Mouse (Mus musculus) liver, embryonic 15.5 days (tissue): ENCODE measurements at regions not wholly inside any gene's neighbourhood (a gene's known extent, or its start where the extent isn't known, plus 50 kb on each side); places are given as distances from the start of the nearest gene placed in this dataset.
"Not testable (repeated sequence)": the region's sequence is repeated elsewhere in the genome, so short reads cannot be mapped to it uniquely, and the experiment has no call there.

ENCODE experiments used
- ATAC-seq: fragments of 200-750 bp; cut with Nextera tagmentation; 2 replicates; pipeline ENCODE4 v1.8.0; 2017; ENCODE audit warnings: moderate number of reproducible peaks, mild to moderate bottlenecking, moderate library complexity; ENCODE audit not compliant: insufficient read depth
- H3K27ac ChIP-seq: fragments of 300-500 bp; sonication (generic); replicated peaks from 2 replicates; pipeline ENCODE4 v1.5.1; 2015; ENCODE audit warnings: mild to moderate bottlenecking, inconsistent platforms
- H3K27me3 ChIP-seq: fragments of 300-500 bp; sonication (generic); 2 replicates; pipeline ENCODE4 v1.6.1; 2015; ENCODE audit warnings: mild to moderate bottlenecking, inconsistent platforms
- H3K36me3 ChIP-seq: fragments of 300-500 bp; sonication (generic); replicated peaks from 2 replicates; pipeline ENCODE4 v1.6.1; 2015; ENCODE audit warnings: moderate library complexity, mild to moderate bottlenecking, inconsistent platforms
- H3K4me1 ChIP-seq: fragments of 300-500 bp; sonication (generic); replicated peaks from 2 replicates; pipeline ENCODE4 v1.6.1; 2015; ENCODE audit warnings: inconsistent platforms
- H3K4me2 ChIP-seq: fragments of 300-500 bp; sonication (generic); 2 replicates; pipeline ENCODE4 v1.6.1; 2015; ENCODE audit warnings: moderate library complexity, mild to moderate bottlenecking, inconsistent platforms
- H3K4me3 ChIP-seq: fragments of 300-500 bp; sonication (generic); replicated peaks from 2 replicates; pipeline ENCODE4 v1.5.1; 2015; ENCODE audit warnings: mild to moderate bottlenecking, inconsistent platforms
- H3K9ac ChIP-seq: fragments of 300-500 bp; sonication (generic); 2 replicates; pipeline ENCODE4 v1.6.1; 2015; ENCODE audit warnings: moderate library complexity, mild to moderate bottlenecking, inconsistent platforms
- H3K9me3 ChIP-seq: fragments of 300-500 bp; sonication (generic); replicated peaks from 2 replicates; pipeline ENCODE4 v1.6.1; 2016; ENCODE audit warnings: inconsistent platforms
- WGBS: fragments of 180-500 bp; shearing (Covaris S2); methylation state at CpG from one replicate; pipeline ENCODE4 v1.1.7; 2015; ENCODE audit warnings: mixed read lengths; ENCODE audit not compliant: insufficient replicate concordance; 5-methylcytosine and 5-hydroxymethylcytosine counted together

- 10% methylated on average over 6 of the region's 6 CpGs for WGBS
- Histone ChIP-seq H3K36me3 (no peaks in the 10 kb centered on the region), H3K27ac (no peak overlapping the region), H3K4me1 (no peaks in the 10 kb centered on the region), H3K9me3 (no peaks in the 10 kb centered on the region), H3K9ac (no peak overlapping the region), H3K4me2 (no peak overlapping the region), H3K4me3 (no peak overlapping the region), H3K27me3 (no peaks in the 10 kb centered on the region)
- ATAC-seq = no peak
Measured at GRCm38 (mm10) chr11:40491599-40491998, 203.4 kb downstream of the Mat2b start.

GRCm38 (mm10) chr11:40478171-40478570, 216.8 kb downstream of the Mat2b start:
- H3K9me3 ChIP-seq, H3K4me3 ChIP-seq, H3K4me1 ChIP-seq, H3K36me3 ChIP-seq, H3K4me2 ChIP-seq, H3K27me3 ChIP-seq, H3K27ac ChIP-seq, H3K9ac ChIP-seq, ATAC-seq: not testable (repeated sequence)
- 36% methylated on average over 6 of the region's 6 CpGs for WGBS

GRCm38 (mm10) chr11:40477294-40477693, 217.7 kb downstream of the Mat2b start:
- Histone ChIP-seq H3K36me3 (no peaks in the 10 kb centered on the region), H3K27ac (no peak overlapping the region), H3K27me3 (no peaks in the 10 kb centered on the region), H3K4me2 (no peak overlapping the region), H3K4me3 (no peak overlapping the region), H3K9me3 (no peaks in the 10 kb centered on the region), H3K4me1 (no peaks in the 10 kb centered on the region), H3K9ac (no peak overlapping the region)
- WGBS = 31% methylated on average over 7 of the region's 7 CpGs
- no peak for ATAC-seq

GRCm38 (mm10) chr11:40469080-40469705, 225.8 kb downstream of the Mat2b start:
- Histone ChIP-seq H3K9me3 (no peaks in the 10 kb centered on the region), H3K4me2 (no peak overlapping the region), H3K9ac (no peak overlapping the region), H3K4me3 (no peak overlapping the region), H3K36me3 (no peaks in the 10 kb centered on the region), H3K4me1 (no peaks in the 10 kb centered on the region), H3K27ac (no peak overlapping the region), H3K27me3 (no peaks in the 10 kb centered on the region)
- ATAC-seq = no peak
- WGBS = 29% methylated on average over 6 of the region's 6 CpGs

- Histone ChIP-seq H3K27ac (no peak overlapping the region), H3K4me2 (no peak overlapping the region), H3K4me3 (no peak overlapping the region), H3K9ac (no peak overlapping the region), H3K27me3 (no peaks in the 10 kb centered on the region), H3K36me3 (no peaks in the 10 kb centered on the region), H3K4me1 (no peaks in the 10 kb centered on the region), H3K9me3 (no peaks in the 10 kb centered on the region)
- ATAC-seq = no peak
- WGBS = 66% methylated on average over 6 of the region's 6 CpGs
Measured at GRCm38 (mm10) chr11:40456571-40456970, 238.4 kb downstream of the Mat2b start.

GRCm38 (mm10) chr11:40454994-40455393, 240.0 kb downstream of the Mat2b start:
- not testable (repeated sequence) for H3K4me1 ChIP-seq, H3K4me3 ChIP-seq, H3K4me2 ChIP-seq, H3K9ac ChIP-seq, H3K27ac ChIP-seq, H3K36me3 ChIP-seq, H3K9me3 ChIP-seq, ATAC-seq, H3K27me3 ChIP-seq

- WGBS = 47% methylated on average over 2 of the region's 2 CpGs
Measured at GRCm38 (mm10) chr11:40446846-40447245, 248.2 kb downstream of the Mat2b start.

GRCm38 (mm10) chr11:40434002-40434401, 261.0 kb downstream of the Mat2b start:
- H3K4me3 ChIP-seq = no peak overlapping the region
- no peak overlapping the region for H3K27ac ChIP-seq
- H3K9ac ChIP-seq = no peak overlapping the region
- no peak for ATAC-seq
- H3K4me1 ChIP-seq = no peaks in the 10 kb centered on the region
- no peaks in the 10 kb centered on the region for H3K27me3 ChIP-seq
- no peak overlapping the region for H3K4me2 ChIP-seq
- H3K36me3 ChIP-seq = no peaks in the 10 kb centered on the region
- H3K9me3 ChIP-seq = no peaks in the 10 kb centered on the region
- WGBS = 64% methylated on average over 1 of the region's 1 CpGs

More at GRCm38 (mm10) chr11:40446846-40447245, 248.2 kb downstream of the Mat2b start:
- H3K9ac ChIP-seq = no peak overlapping the region
- no peak overlapping the region for H3K4me3 ChIP-seq
- no peak overlapping the region for H3K4me2 ChIP-seq
- ATAC-seq = no peak
- H3K27me3 ChIP-seq = no peaks in the 10 kb centered on the region
- no peaks in the 10 kb centered on the region for H3K9me3 ChIP-seq
- H3K4me1 ChIP-seq = no peaks in the 10 kb centered on the region
- H3K36me3 ChIP-seq = no peaks in the 10 kb centered on the region
- no peak overlapping the region for H3K27ac ChIP-seq

GRCm38 (mm10) chr11:40428858-40429257, 266.1 kb downstream of the Mat2b start:
- 52% methylated on average over 2 of the region's 2 CpGs for WGBS
- H3K9ac ChIP-seq = no peak overlapping the region
- no peaks in the 10 kb centered on the region for H3K27me3 ChIP-seq
- no peaks in the 10 kb centered on the region for H3K36me3 ChIP-seq
- H3K4me1 ChIP-seq = no peaks in the 10 kb centered on the region
- H3K4me3 ChIP-seq = no peak overlapping the region
- no peak for ATAC-seq
- H3K27ac ChIP-seq = no peak overlapping the region
- no peaks in the 10 kb centered on the region for H3K9me3 ChIP-seq
- H3K4me2 ChIP-seq = no peak overlapping the region

GRCm38 (mm10) chr11:40424316-40424715, 270.7 kb downstream of the Mat2b start:
- Histone ChIP-seq H3K27ac (no peak overlapping the region), H3K36me3 (no peaks in the 10 kb centered on the region), H3K9me3 (no peaks in the 10 kb centered on the region), H3K4me3 (no peak overlapping the region), H3K4me1 (no peaks in the 10 kb centered on the region), H3K4me2 (no peak overlapping the region), H3K9ac (no peak overlapping the region), H3K27me3 (no peaks in the 10 kb centered on the region)
- no peak for ATAC-seq
- WGBS = 43% methylated on average over 3 of the region's 3 CpGs

- Histone ChIP-seq H3K9ac (no peak overlapping the region), H3K4me3 (no peak overlapping the region), H3K9me3 (no peaks in the 10 kb centered on the region), H3K4me1 (no peaks in the 10 kb centered on the region), H3K27ac (no peak overlapping the region), H3K4me2 (no peak overlapping the region), H3K36me3 (no peaks in the 10 kb centered on the region), H3K27me3 (no peaks in the 10 kb centered on the region)
- ATAC-seq = no peak
Measured at GRCm38 (mm10) chr11:40407571-40407970, 287.4 kb downstream of the Mat2b start.

GRCm38 (mm10) chr11:40402249-40402648, 292.8 kb downstream of the Mat2b start:
- H3K9me3 ChIP-seq = no peaks in the 10 kb centered on the region
- H3K27me3 ChIP-seq = no peaks in the 10 kb centered on the region
- H3K4me2 ChIP-seq = no peak overlapping the region
- WGBS = 15% methylated on average over 1 of the region's 1 CpGs
- ATAC-seq = no peak
- no peaks in the 10 kb centered on the region for H3K4me1 ChIP-seq
- H3K27ac ChIP-seq = no peak overlapping the region
- H3K36me3 ChIP-seq = no peaks in the 10 kb centered on the region
- no peak overlapping the region for H3K4me3 ChIP-seq
- no peak overlapping the region for H3K9ac ChIP-seq
